Mouse (Mus musculus) inflammation-experienced regulatory T-cells, adult 6 months (primary cell): ENCODE data around the gene Chrm4. TPM values are rescaled to one million over a fixed set of nuclear protein-coding genes. Genes with fewer than 3 reads are reported as not detected.

ENCODE experiments used
- ATAC-seq: one replicate; pipeline ENCODE4 v1.8.0; 2017
- polyA plus RNA-seq, 3 experiments: library from polyadenylated mRNA; unstranded; fragments of 100-300 nt; shearing (Covaris generic); gene quantifications; one replicate each; pipeline ENCODE4 v1.2.1; 2017

Chrm4 gene
- polyA plus RNA-seq, 3 experiments from 2014 or later = 0.23 to 1.9 TPM; not detected in 1

- ATAC-seq = no peak
Measured at GRCm38 (mm10) chr2:91922586-91923414, 4.2 kb upstream of the Chrm4 start.

- ATAC-seq = peak; percentile 61
Measured at GRCm38 (mm10) chr2:91923415-91924337, 3.4 kb upstream of the Chrm4 start.

- ATAC-seq = no peak
Measured at GRCm38 (mm10) chr2:91924726-91925125, 2.3 kb upstream of the Chrm4 start.

- ATAC-seq = no peak
Measured at GRCm38 (mm10) chr2:91925442-91925841, 1.6 kb upstream of the Chrm4 start.

GRCm38 (mm10) chr2:91927826-91928533, 931 bp downstream of the Chrm4 start:
- ATAC-seq = peak; percentile 34

GRCm38 (mm10) chr2:91928534-91929350, 1.7 kb downstream of the Chrm4 start:
- ATAC-seq = no peak

- ATAC-seq = no peak
Measured at GRCm38 (mm10) chr2:91929455-91929854, 2.4 kb downstream of the Chrm4 start.

GRCm38 (mm10) chr2:91929936-91930335, 2.9 kb downstream of the Chrm4 start:
- ATAC-seq = no peak

- ATAC-seq = no peak
Measured at GRCm38 (mm10) chr2:91930761-91931291, 3.8 kb downstream of the Chrm4 start.

- ATAC-seq = peak; percentile 15
Measured at GRCm38 (mm10) chr2:91931328-91932159, 4.5 kb downstream of the Chrm4 start.

- peak; percentile 12 for ATAC-seq
Measured at GRCm38 (mm10) chr2:91932160-91932711, 5.2 kb downstream of the Chrm4 start, which contains the start of gene Mdk. TSS of gene Mdk (minus strand) at chr2:91932297.

GRCm38 (mm10) chr2:91932737-91933350, 5.8 kb downstream of the Chrm4 start:
- ATAC-seq = no peak

GRCm38 (mm10) chr2:91933471-91933870, 6.4 kb downstream of the Chrm4 start:
- no peak for ATAC-seq

- ATAC-seq = no peak
Measured at GRCm38 (mm10) chr2:91934016-91934415, 7.0 kb downstream of the Chrm4 start.

GRCm38 (mm10) chr2:91934826-91935525, 7.9 kb downstream of the Chrm4 start:
- ATAC-seq = no peak

- ATAC-seq = no peak
Measured at GRCm38 (mm10) chr2:91936154-91936553, 9.1 kb downstream of the Chrm4 start.

GRCm38 (mm10) chr2:91939303-91939935, 12.4 kb downstream of the Chrm4 start:
- no peak for ATAC-seq

GRCm38 (mm10) chr2:91942356-91942755, 15.3 kb downstream of the Chrm4 start:
- no peak for ATAC-seq
